Mouse (Mus musculus) large intestine, adult 2 months (tissue): ENCODE measurements at regions not wholly inside any gene's neighbourhood (a gene's known extent, or its start where the extent isn't known, plus 50 kb on each side); places are given as distances from the start of the nearest gene placed in this dataset.

Experiments
- DNase-seq: peaks from one replicate; pipeline ENCODE4 v3.0.0-alpha.2; 2012; ENCODE audit warnings: low read depth, low spot score
- WGBS: fragments of 180-500 bp; shearing (Covaris S2); methylation state at CpG from one replicate; pipeline ENCODE4 v1.1.7; 2018; 5-methylcytosine and 5-hydroxymethylcytosine counted together

DNA sequence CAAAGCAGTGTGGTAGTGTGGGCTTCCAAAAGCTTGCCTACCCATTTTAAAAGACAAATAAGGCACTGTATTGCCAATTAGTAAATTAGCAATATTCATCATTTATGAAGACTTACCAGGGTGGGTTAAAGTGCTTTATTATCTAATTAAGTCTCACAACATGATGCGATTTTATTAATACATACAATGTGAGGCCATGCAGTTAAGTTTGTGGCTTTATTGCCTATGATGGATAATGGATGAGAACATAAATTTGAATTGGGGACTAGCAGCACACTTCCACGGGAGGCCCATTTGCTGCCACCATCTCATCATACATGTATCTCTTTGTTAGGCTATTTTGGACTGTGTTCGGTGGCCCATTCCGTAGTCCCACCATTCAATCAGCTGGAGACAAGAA lies 250.6 kb upstream of the Arglu1 start:
- 90% methylated on average over 4 of the region's 4 CpGs for WGBS
- DNase-seq = no peak

- WGBS = 86% methylated on average over 7 of the region's 7 CpGs
- DNase-seq = no peak
These were observed 248.2 kb upstream of the Arglu1 start for GRCm38 (mm10) chr8:8938536-8938935.

DNA sequence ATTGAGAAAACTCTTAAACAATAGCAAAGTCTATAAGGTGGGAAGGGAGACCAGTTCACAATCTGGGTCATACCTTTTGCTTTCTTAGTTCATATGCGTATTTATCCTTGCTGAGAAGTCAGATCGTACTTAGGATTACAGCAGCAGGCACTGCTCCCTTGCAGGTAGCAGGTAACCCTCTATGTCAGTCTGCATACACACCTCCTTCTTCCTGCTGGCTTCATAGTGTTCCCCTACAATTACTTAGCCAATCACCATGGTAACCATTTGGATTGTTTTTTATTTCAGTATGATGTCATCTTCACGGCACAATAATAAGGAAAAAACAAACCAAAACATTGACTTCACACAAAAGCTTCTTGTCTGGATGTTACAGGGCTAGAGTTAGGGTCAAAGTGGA lies 242.1 kb upstream of the Arglu1 start:
- WGBS = 48% methylated on average over 3 of the region's 3 CpGs
- DNase-seq = no peak

GRCm38 (mm10) chr8:8931746-8932145 lies 241.4 kb upstream of the Arglu1 start:
- WGBS = 66% methylated on average over 6 of the region's 6 CpGs
- no peak for DNase-seq

DNA sequence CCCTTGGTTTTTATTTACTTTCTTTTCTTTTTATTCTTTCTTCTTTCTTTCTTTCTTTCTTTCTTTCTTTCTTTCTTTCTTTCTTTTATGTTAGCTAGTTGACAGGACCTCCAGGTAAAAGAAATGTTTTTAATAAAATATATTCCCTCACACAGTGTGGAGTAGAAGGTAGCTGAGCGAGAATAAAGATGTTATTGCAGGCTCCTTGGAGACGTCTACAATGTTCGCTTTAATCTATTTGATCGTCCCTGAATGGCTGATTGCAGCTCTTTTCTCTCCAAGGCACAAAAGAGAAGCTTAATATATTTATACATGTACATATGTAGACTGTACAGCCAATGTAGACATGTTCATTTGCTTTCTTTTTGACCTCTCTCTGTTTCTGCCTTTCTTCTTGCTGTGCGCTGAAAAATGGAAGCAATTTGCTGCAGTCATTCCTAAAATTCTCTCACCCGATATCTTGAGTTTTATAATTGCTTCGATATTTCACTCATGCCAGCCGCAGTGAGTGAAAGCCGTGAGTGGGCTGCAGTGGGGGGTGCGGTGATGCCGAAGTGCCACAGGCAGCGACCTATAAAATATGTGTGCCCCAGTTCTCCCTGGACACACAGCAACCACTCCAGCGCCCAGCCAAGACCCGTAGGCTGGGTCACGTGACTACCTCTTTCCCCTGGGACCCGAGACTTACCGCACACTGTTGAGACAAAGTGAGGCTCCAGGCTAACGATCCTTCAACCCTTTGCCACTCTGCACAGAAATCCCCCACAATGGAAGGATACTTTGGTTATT lies 237.9 kb upstream of the Arglu1 start:
- WGBS = 88% methylated on average over 18 of the region's 18 CpGs
- no peak for DNase-seq

- 56% methylated on average over 2 of the region's 2 CpGs for WGBS
These were observed 231.1 kb upstream of the Arglu1 start for GRCm38 (mm10) chr8:8921446-8921845.

DNA sequence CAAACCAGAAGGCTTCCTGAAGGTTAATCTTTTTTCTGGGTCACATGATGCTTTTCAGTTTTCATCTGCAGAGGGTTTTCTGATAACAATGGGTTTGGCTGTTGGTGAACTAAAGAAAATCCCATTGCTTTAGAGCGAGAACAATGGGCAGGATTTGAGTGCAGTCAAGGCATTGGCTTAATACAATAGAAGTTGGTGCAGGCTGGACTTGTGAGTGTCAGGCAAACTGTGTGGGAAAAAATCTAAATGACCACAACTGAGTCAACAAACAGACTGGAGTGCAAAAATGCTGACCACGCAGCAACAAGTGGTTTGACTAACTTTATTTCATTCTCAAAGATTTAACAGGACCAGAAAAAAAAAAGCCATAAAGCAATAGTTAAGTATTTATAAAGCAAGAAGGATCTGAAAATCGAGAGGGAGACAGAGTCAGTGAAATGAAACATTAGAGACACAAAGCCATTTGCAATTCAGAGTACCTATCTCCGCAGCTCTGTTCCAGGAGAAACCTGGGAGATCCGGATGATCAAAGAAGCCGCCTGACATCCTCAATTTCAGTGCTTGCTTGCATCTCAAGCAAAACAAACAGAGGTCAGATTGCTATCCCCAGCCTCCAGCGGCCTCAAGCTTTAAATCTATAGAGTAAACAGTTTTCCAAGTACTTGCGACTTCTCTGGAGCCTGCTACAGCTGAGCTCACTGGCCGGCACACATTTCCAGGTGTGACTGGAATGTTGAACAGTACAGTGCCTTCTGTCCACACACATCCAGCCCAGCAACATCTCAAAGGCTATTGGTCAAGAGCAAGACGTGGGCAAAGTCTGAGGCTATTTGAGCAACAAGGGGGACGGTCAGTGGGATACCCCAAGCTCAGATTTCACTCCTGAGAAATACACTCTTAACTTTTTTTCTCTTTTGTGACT lies 229.5 kb upstream of the Arglu1 start:
- DNase-seq = no peak
- 25% methylated on average over 11 of the region's 11 CpGs for WGBS

More at GRCm38 (mm10) chr8:8921446-8921845, 231.1 kb upstream of the Arglu1 start:
- no peak for DNase-seq

DNA sequence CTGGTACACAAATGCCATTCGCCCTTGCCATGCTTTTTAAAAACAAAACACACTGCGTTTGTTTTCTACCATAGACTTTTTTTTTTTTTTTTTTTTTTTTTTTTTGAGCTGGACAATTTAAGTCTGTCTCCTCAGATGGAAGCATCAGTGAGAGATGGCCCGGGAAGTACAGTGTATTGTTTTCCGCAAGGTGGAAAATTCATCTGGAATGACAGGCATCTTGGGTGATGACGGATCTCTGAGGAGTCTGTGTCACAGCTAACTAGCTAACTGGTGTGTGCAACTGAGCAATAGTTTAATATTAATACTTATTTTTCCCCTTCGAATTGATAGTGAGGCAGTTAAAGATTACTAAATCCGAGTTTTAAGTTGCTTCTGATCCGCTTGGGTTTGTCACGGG lies 228.7 kb upstream of the Arglu1 start:
- 80% methylated on average over 9 of the region's 9 CpGs for WGBS
- no peak for DNase-seq

- no peak for DNase-seq
- WGBS = 54% methylated on average over 7 of the region's 7 CpGs
These were observed 217.3 kb upstream of the Arglu1 start for GRCm38 (mm10) chr8:8907478-8908165.

GRCm38 (mm10) chr8:8892996-8893395 lies 202.7 kb upstream of the Arglu1 start:
- no peak for DNase-seq
- WGBS = 81% methylated on average over 3 of the region's 3 CpGs

DNA sequence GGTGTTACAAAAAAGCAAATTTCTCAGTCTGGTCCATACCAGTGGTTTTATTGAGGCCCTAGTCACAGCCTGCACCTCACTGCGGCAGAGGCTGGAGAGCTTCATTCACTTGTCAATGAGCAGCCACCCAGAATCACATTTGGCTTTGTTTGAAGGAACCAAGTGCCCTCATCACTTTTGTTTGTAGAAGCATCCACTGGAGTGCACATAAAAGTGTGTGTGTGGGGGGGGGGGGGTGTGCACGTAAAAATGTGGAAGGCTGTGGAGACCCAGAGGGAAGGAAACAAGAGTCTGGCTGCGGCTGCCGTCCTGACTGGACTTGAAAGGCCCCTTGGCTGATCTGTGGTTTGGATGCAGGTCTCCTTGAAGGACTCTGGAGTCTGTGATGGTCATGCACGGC lies 187.0 kb upstream of the Arglu1 start:
- DNase-seq = no peak
- 62% methylated on average over 5 of the region's 5 CpGs for WGBS

DNA sequence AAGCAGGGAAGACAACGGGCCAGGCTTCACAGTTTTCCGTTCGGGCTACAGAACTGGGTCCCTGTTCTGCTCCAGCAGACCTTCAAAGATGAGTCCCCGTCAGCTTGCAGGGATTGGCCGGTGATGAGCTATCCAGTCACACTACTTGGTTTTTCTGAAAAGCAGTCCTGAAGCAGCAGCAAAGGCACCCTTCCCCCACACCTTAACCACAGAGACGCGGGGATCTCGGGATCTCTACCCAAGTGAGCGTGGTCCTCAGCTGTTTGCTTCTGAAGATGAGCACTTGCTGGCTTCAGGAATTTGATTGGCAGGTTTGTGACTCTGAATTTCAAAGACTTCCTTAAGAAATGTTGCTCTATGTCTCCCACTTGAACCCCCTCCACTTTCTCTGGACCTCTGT lies 186.6 kb upstream of the Arglu1 start:
- no peak for DNase-seq
- WGBS = 71% methylated on average over 9 of the region's 9 CpGs

DNA sequence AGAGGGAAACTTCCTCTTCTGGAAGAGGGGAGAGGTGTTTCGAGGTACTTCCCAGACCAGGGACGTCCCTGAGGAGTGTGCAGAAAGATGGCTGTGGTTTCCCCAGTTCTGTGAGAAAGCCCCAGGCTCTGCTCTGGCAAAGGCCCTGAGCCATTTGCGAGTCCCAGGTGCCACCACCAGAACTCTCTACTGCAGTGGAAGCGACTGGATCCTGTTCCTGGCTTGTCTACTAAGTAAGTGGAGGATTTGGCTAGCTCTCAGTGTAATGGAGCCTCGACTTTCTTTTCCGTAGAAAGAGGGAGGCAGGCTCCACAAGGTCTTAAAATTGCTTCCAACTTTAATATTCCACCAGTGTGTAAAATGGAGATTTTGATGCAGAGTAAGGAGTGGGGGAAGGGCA lies 186.1 kb upstream of the Arglu1 start:
- WGBS = 84% methylated on average over 6 of the region's 6 CpGs
- no peak for DNase-seq

- 89% methylated on average over 3 of the region's 3 CpGs for WGBS
- no peak for DNase-seq
These were observed 181.6 kb upstream of the Arglu1 start for GRCm38 (mm10) chr8:8871938-8872337.

DNA sequence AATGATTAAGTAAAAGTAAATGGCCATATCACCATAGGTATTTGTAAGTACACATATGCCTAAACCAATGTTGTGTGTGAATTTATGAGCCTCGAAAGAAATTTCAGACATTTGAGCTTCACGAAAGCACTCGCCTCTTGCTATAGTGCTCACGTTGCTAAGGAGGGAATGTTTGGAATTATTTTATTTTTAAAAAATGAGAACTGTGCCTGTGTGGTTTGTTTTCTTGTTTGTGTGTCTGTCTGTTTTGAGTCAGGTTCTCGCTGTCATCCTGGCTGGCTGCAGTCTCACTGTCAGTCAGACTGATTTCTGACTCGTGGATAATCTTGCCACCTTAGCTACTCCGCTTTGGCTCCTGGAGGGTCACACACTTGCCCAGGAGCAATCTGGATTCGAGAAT lies 180.7 kb upstream of the Arglu1 start:
- WGBS = 84% methylated on average over 8 of the region's 8 CpGs
- DNase-seq = no peak

GRCm38 (mm10) chr8:8870487-8870886 lies 180.2 kb upstream of the Arglu1 start:
- 62% methylated on average over 4 of the region's 4 CpGs for WGBS
- DNase-seq = no peak

- DNase-seq = no peak
- WGBS = 85% methylated on average over 6 of the region's 6 CpGs
These were observed 179.0 kb upstream of the Arglu1 start for GRCm38 (mm10) chr8:8869338-8869737.

DNA sequence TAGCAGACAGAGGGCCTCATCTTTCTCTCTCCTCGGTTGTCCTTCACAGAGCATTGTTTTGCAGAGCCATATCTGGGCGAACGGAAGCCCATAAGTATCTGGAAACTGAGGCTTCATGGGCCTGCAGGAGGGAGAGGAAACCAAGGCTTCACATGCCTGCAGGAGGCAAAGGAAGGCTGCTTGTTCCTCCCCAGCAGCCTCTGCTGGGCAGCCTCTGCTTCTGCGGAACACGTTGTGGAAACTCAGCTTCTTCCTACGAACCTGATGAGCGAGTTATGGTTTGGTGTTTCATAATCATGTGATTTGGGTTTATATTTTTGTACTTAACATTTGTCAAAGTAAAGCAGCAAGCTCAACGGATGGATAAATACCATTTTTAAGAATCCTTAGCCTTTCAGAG lies 177.6 kb upstream of the Arglu1 start:
- DNase-seq = no peak
- 51% methylated on average over 8 of the region's 8 CpGs for WGBS

DNA sequence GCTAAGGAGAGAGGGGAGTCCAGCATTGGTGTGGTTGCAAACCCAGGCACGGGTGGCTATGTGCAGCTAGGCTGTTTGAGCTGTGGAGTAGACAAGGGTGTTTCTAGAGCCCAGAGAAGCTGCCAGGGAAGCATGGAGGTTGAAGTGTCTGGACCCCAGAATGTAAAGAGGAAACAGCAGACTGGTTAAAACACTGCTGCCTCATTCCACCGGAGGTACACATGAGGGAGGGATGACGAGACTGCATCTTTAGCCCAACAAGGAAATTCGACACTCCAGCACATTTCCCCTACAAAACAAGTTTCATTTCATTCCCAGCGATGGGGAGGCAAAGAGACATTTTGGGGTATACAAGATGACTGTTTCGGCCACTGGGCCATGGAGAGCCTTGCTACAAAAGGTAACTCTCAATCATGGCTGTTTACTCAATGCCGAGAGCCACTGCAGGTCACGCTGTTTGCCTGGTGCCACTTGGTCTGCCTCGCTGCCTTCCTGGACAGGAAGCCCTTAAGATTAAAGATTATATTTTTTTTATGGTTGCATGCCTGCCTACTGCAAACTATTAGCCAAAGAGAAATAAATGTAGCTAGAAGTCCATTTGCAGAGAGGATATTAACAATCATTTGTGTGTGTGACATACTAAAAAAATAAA lies 176.9 kb upstream of the Arglu1 start:
- DNase-seq = no peak
- 47% methylated on average over 9 of the region's 9 CpGs for WGBS

DNA sequence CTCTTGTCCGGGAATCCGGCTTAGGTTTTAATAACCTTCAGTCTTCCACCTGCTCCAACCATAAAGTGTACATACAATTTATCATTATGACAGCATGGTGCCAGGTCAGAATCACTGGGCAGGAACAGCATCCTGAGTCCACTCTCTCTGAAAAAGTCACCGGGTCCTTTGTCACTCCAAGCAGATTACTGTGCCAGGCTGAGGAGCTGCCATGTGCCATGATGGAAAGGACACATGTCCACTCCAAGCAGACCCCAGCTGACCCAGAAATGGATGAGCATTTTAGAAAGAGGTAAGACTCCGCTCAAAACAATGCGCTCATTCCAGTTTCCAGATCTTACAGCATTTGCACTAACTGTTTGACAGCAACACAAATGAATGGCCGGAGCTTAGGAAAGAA lies 172.4 kb upstream of the Arglu1 start:
- WGBS = 64% methylated on average over 6 of the region's 6 CpGs
- no peak for DNase-seq
